12 mouse cellular contexts compared by ENCODE assay signal in genomic region chr19:7400635-7401034, GRCm38 (mm10). TPM values are rescaled to one million over a fixed set of nuclear protein-coding genes. Genes with fewer than 3 reads are reported as not detected.
DNase-seq lines count a peak whose midpoint lies in the region; ATAC-seq lines count a peak whose summit lies in the region.
"Had no signal": no experiment of that assay in that cellular context is flagged by ENCODE, and none has a peak within 500 bp of the region (broad histone marks: within the 10 kb centered on the region; RNA-seq: fewer than 3 reads in every experiment).

No protein-coding gene starts in this region.

- H3K4me2 ChIP-seq in heart, embryonic 13.5 days: peak overlapping the region; percentile 42
- H3K4me2 ChIP-seq: hindbrain, embryonic 14.5 days; neural tube, embryonic 13.5 days had no signal

- no peak overlapping the region for H3K4me3 ChIP-seq in embryonic facial prominence, embryonic 10.5 days
- H3K4me3 ChIP-seq in heart, embryonic 13.5 days: no peak overlapping the region
- H3K4me3 ChIP-seq: neural tube, embryonic 13.5 days had no signal

- peaks cover 20% of the 10 kb centered on the region for H3K27me3 ChIP-seq in embryonic facial prominence, embryonic 10.5 days (replicated peaks; ENCODE audit: low read depth, poor library complexity, severe bottlenecking)
- H3K27me3 ChIP-seq in heart, embryonic 13.5 days (replicated peaks): peaks cover 11% of the 10 kb centered on the region

- H3K9me3 ChIP-seq in embryonic facial prominence, embryonic 10.5 days: no peaks in the 10 kb centered on the region
- H3K9me3 ChIP-seq in heart, embryonic 13.5 days: no peaks in the 10 kb centered on the region
- H3K9me3 ChIP-seq: neural tube, embryonic 13.5 days had no signal

- intact Hi-C loops in heart, postnatal 25 days (cut with DNase I): loop anchor here (1.0 kb wide), 1 partner anchor 13 kb away; no protein-coding TSS in a partner anchor
- intact Hi-C loops in left cerebral cortex, postnatal 14 days (cut with DNase I): no loop called here

- H3K9ac ChIP-seq in heart, embryonic 13.5 days: no peak overlapping the region
- H3K9ac ChIP-seq: hindbrain, embryonic 14.5 days; neural tube, embryonic 13.5 days had no signal

- DNase-seq in heart, adult 11 months: peak; percentile 98
- DNase-seq in heart, postnatal 25 days (ENCODE audit: low spot score): no peak
- peak; percentile 34 for DNase-seq in embryonic facial prominence, embryonic 10.5 days (ENCODE audit: low spot score)
- DNase-seq in kidney, postnatal 25 days: peak; percentile 54 to 78
- no peak for DNase-seq in urinary bladder, adult 2 months (ENCODE audit: low spot score)
- DNase-seq in layer of hippocampus, adult 8-10 months (ENCODE audit: low spot score in 2 of 2): no peak
- DNase-seq in left cerebral cortex, postnatal 14 days (ENCODE audit: low spot score in 2 of 2): no peak
- DNase-seq: spleen, adult 18-20 months; thymus, postnatal 14 days had no signal

- ATAC-seq in heart, embryonic 13.5 days (ENCODE audit: extremely low read depth, insufficient number of reproducible peaks, low FRiP score, low TSS enrichment): no peak

- no peaks in the 10 kb centered on the region for H3K4me1 ChIP-seq in embryonic facial prominence, embryonic 10.5 days
- H3K4me1 ChIP-seq in heart, embryonic 13.5 days: peaks cover 12% of the 10 kb centered on the region

- H3K27ac ChIP-seq in embryonic facial prominence, embryonic 10.5 days (replicated peaks): no peak overlapping the region
- peak overlapping the region; percentile 2; the same call in 1 of the 2 replicates for H3K27ac ChIP-seq in heart, embryonic 13.5 days (replicated peaks)
- H3K27ac ChIP-seq: hindbrain, embryonic 14.5 days; neural tube, embryonic 13.5 days had no signal

- H3K36me3 ChIP-seq in embryonic facial prominence, embryonic 10.5 days (replicated peaks): no peaks in the 10 kb centered on the region
- H3K36me3 ChIP-seq in heart, embryonic 13.5 days: no peaks in the 10 kb centered on the region
- H3K36me3 ChIP-seq: neural tube, embryonic 13.5 days had no signal

- WGBS in embryonic facial prominence, embryonic 10.5 days: 65% methylated on average over 11 of the region's 11 CpGs
- WGBS in heart, embryonic 13.5 days: 65% methylated on average over 11 of the region's 11 CpGs

RNA-seq across cellular contexts. Expression of gene 2700081O15Rik, which starts 16.8 kb away (rescaled TPM):
- total RNA-seq in heart, postnatal 25 days (2021): 10 to 100 TPM; 15.8 to 18.7 TPM
- polyA plus RNA-seq in embryonic facial prominence, embryonic 10.5 days (2016; fragmentation: Nextera tagmentation; extraction: Ambion mirVana): 6.1 and 7.1 TPM in 2 replicates
- 3.5 and 3.7 TPM in 2 replicates for polyA plus RNA-seq in heart, embryonic 13.5 days (2015; fragmentation: Nextera tagmentation; extraction: Ambion mirVana)
- polyA plus RNA-seq in urinary bladder, adult 2 months (2012; rRNA removed): 26.9 and 34.5 TPM in 2 replicates
- total RNA-seq in layer of hippocampus, adult 8-10 months (2022): 10 to 100 TPM; 37.1 to 44.0 (median 40.6) TPM
- 10 to 100 TPM; 42.5 to 44.5 TPM for total RNA-seq in left cerebral cortex, postnatal 14 days (2021)

RNA-seq across cellular contexts. Expression of gene Spindoc, which starts 17.8 kb away (rescaled TPM):
- 10 to 100 TPM; 14.1 to 17.5 TPM for total RNA-seq in heart, postnatal 25 days (2021)
- 44.5 and 51.7 TPM in 2 replicates for polyA plus RNA-seq in embryonic facial prominence, embryonic 10.5 days (2016; fragmentation: Nextera tagmentation; extraction: Ambion mirVana)
- polyA plus RNA-seq in heart, embryonic 13.5 days (2015; fragmentation: Nextera tagmentation; extraction: Ambion mirVana): 18.8 and 22.3 TPM in 2 replicates
- 18.8 and 21.0 TPM in 2 replicates for polyA plus RNA-seq in urinary bladder, adult 2 months (2012; rRNA removed)
- 10 to 100 TPM; 31.8 to 36.3 (median 33.9) TPM for total RNA-seq in layer of hippocampus, adult 8-10 months (2022)
- 10 to 100 TPM; 30.5 to 36.2 TPM for total RNA-seq in left cerebral cortex, postnatal 14 days (2021)

RNA-seq across cellular contexts. Expression of gene Mark2, which starts 59.0 kb away (rescaled TPM):
- 10 to 100 TPM; 49.4 to 55.3 TPM for total RNA-seq in heart, postnatal 25 days (2021)
- polyA plus RNA-seq in embryonic facial prominence, embryonic 10.5 days (2016; fragmentation: Nextera tagmentation; extraction: Ambion mirVana): 48.5 and 49.1 TPM in 2 replicates
- 27.3 and 28.8 TPM in 2 replicates for polyA plus RNA-seq in heart, embryonic 13.5 days (2015; fragmentation: Nextera tagmentation; extraction: Ambion mirVana)
- 75.2 and 100 TPM in 2 replicates for polyA plus RNA-seq in urinary bladder, adult 2 months (2012; rRNA removed)
- total RNA-seq in layer of hippocampus, adult 8-10 months (2022): 100 to 1,000 TPM; 101 to 135 (median 120) TPM
- 100 to 1,000 TPM; 136 to 140 TPM for total RNA-seq in left cerebral cortex, postnatal 14 days (2021)

Comparison
In these comparisons a context has a peak if more than half of its experiments do, and no peak if none do; other contexts are left out.
1. DNase-seq: peak in heart, adult 11 months (single experiment), embryonic facial prominence, embryonic 10.5 days (single experiment) and kidney, postnatal 25 days (2 of 2); none in heart, postnatal 25 days (single experiment), urinary bladder, adult 2 months (single experiment), layer of hippocampus, adult 8-10 months (0 of 2) and left cerebral cortex, postnatal 14 days (0 of 2).